Mouse (Mus musculus) 416B (cell line): ENCODE measurements around the gene Pafah1b1.

ENCODE experiments used
- DNase-seq: peaks from one replicate; pipeline ENCODE4 v3.0.0; 2011; ENCODE audit warnings: low read depth

Pafah1b1 gene

GRCm38 (mm10) chr11:74720668-74721067 lies 3.8 kb downstream of the Pafah1b1 start:
- no peak for DNase-seq

- no peak for DNase-seq
Observed at GRCm38 (mm10) chr11:74715971-74716525, 8.4 kb downstream of the Pafah1b1 start.

- no peak for DNase-seq
Observed at GRCm38 (mm10) chr11:74710671-74711070, 13.8 kb downstream of the Pafah1b1 start.

GRCm38 (mm10) chr11:74708781-74709180 lies 15.7 kb downstream of the Pafah1b1 start:
- no peak for DNase-seq

- no peak for DNase-seq
Observed at GRCm38 (mm10) chr11:74704068-74704467, 20.4 kb downstream of the Pafah1b1 start.

- no peak for DNase-seq
Observed at GRCm38 (mm10) chr11:74699505-74699904, 25.0 kb downstream of the Pafah1b1 start.

- DNase-seq, result no peak
Observed at GRCm38 (mm10) chr11:74692151-74692550, 32.3 kb downstream of the Pafah1b1 start.

- DNase-seq, result no peak
Observed at GRCm38 (mm10) chr11:74675156-74675555, 49.3 kb downstream of the Pafah1b1 start.

- no peak for DNase-seq
Observed at GRCm38 (mm10) chr11:74674713-74675112, 49.8 kb downstream of the Pafah1b1 start.

- DNase-seq, result no peak
Observed at GRCm38 (mm10) chr11:74673561-74673960, 50.9 kb downstream of the Pafah1b1 start.

- peak; percentile 33 for DNase-seq
Observed at GRCm38 (mm10) chr11:74672901-74673513, 51.5 kb downstream of the Pafah1b1 start.

GRCm38 (mm10) chr11:74671839-74672238 lies 52.6 kb downstream of the Pafah1b1 start:
- no peak for DNase-seq

GRCm38 (mm10) chr11:74671013-74671412 lies 53.5 kb downstream of the Pafah1b1 start:
- DNase-seq, result no peak

GRCm38 (mm10) chr11:74670151-74670550 lies 54.3 kb downstream of the Pafah1b1 start:
- DNase-seq, result no peak

GRCm38 (mm10) chr11:74668971-74669370 lies 55.5 kb downstream of the Pafah1b1 start:
- DNase-seq, result no peak

GRCm38 (mm10) chr11:74668466-74668865 lies 56.0 kb downstream of the Pafah1b1 start:
- no peak for DNase-seq

GRCm38 (mm10) chr11:74667582-74668010 lies 56.9 kb downstream of the Pafah1b1 start:
- DNase-seq, result no peak

GRCm38 (mm10) chr11:74666776-74667581 lies 57.5 kb downstream of the Pafah1b1 start:
- DNase-seq, result no peak

GRCm38 (mm10) chr11:74666284-74666652 lies 58.2 kb downstream of the Pafah1b1 start:
- DNase-seq, result no peak

- no peak for DNase-seq
Observed at GRCm38 (mm10) chr11:74665631-74666283, 58.7 kb downstream of the Pafah1b1 start.

GRCm38 (mm10) chr11:74664906-74665305 lies 59.6 kb downstream of the Pafah1b1 start:
- no peak for DNase-seq

- DNase-seq, result peak; percentile 35
Observed at GRCm38 (mm10) chr11:74664279-74664678, 60.2 kb downstream of the Pafah1b1 start.

- no peak for DNase-seq
Observed at GRCm38 (mm10) chr11:74662221-74662620, 62.2 kb downstream of the Pafah1b1 start.
